Mouse (Mus musculus) ES-E14 (cell line): ENCODE results near the gene 1700012B09Rik. TPM values are rescaled to one million over a fixed set of nuclear protein-coding genes. Genes with fewer than 3 reads are reported as not detected.

Experiments used
- DNase-seq: peaks from one replicate; pipeline ENCODE4 v3.0.0-alpha.2; 2013; ENCODE audit warnings: low read depth, low spot score
- H3K27ac ChIP-seq: 2 replicates; pipeline ENCODE4 v1.5.1; 2012; ENCODE audit warnings: low read depth, mild to moderate bottlenecking, low read length, moderate library complexity, mixed read lengths; ENCODE audit not compliant: poor library complexity, insufficient read depth, severe bottlenecking
- H3K36me3 ChIP-seq: 2 replicates; pipeline ENCODE4 v1.6.1; 2012; ENCODE audit warnings: mild to moderate bottlenecking, low read length, moderate library complexity, mixed read lengths; ENCODE audit not compliant: control insufficient read depth, poor library complexity, insufficient read depth, severe bottlenecking
- H3K4me1 ChIP-seq, 2 experiments: fragments of 150-350 bp in 1 of 2; sonication (generic) in 1 of 2; 2 replicates each; pipeline ENCODE4 v1.6.1; 2012; ENCODE audit warnings: low read length in 2 of 2, mild to moderate bottlenecking in 1 of 2, mixed read lengths in 1 of 2; ENCODE audit not compliant: control insufficient read depth in 2 of 2, insufficient read depth in 2 of 2, poor library complexity in 1 of 2
- H3K4me3 ChIP-seq, 2 experiments: fragments of 150-350 bp in 1 of 2; sonication (generic) in 1 of 2; 2 replicates each; pipeline ENCODE4 v1.5.1; 2012; ENCODE audit warnings: low read length in 2 of 2, low read depth in 1 of 2, mild to moderate bottlenecking in 1 of 2, mixed read lengths in 1 of 2; ENCODE audit not compliant: insufficient read depth in 1 of 2, poor library complexity in 1 of 2, severe bottlenecking in 1 of 2
- H3K9ac ChIP-seq: 2 replicates; pipeline ENCODE4 v1.6.1; 2012; ENCODE audit warnings: low read depth, mild to moderate bottlenecking, low read length, mixed read lengths; ENCODE audit not compliant: poor library complexity, insufficient read depth, severe bottlenecking
- H3K9me3 ChIP-seq: fragments of 150-350 bp; sonication (generic); 2 replicates; pipeline ENCODE4 v1.6.1; 2012; ENCODE audit warnings: low read depth, mild to moderate bottlenecking, low read length; ENCODE audit not compliant: control insufficient read depth, insufficient read depth
- CHD2 ChIP-seq: IDR thresholded peaks from 2 replicates; pipeline ENCODE4 v1.6.1; 2014; ENCODE audit warnings: mild to moderate bottlenecking, low read depth, low read length, inconsistent platforms
- HCFC1 ChIP-seq: IDR thresholded peaks from 2 replicates; pipeline ENCODE4 v1.6.1; 2012; ENCODE audit warnings: low read length, inconsistent platforms, borderline replicate concordance; ENCODE audit not compliant: insufficient read depth
- MAFK ChIP-seq: IDR thresholded peaks from 2 replicates; pipeline ENCODE4 v1.6.1; 2014; ENCODE audit warnings: mild to moderate bottlenecking, low read depth, low read length, inconsistent platforms; ENCODE audit not compliant: insufficient read depth
- ZC3H11A ChIP-seq: IDR thresholded peaks from 2 replicates; pipeline ENCODE4 v1.6.1; 2012; ENCODE audit warnings: low read depth, mild to moderate bottlenecking, inconsistent platforms, low read length, borderline replicate concordance
- ZNF384 ChIP-seq: IDR thresholded peaks from 2 replicates; pipeline ENCODE4 v1.6.1; 2012; ENCODE audit warnings: low read depth, low read length, inconsistent platforms
- in situ Hi-C, 2 experiments: fragments of 600-800 bp; cut with MboI; formaldehyde crosslinking; loops; one replicate each; pipeline ENCODE4 v1.15.1; 2025; ENCODE audit warnings: low sequenced_read_pairs in 2 of 2, inconsistent platforms in 1 of 2; ENCODE audit not compliant: unreplicated experiment in 2 of 2
- total RNA-seq: library from RNA; depleted of rRNA; stranded (reverse); fragments of 300-350 nt; gene quantifications from 2 replicates; pipeline ENCODE4 v1.2.3, GENCODE M21; 2012; rRNA removed

Gene 1700012B09Rik
- total RNA-seq, 1 experiment: not detected

GRCm38 (mm10) chr9:14720384-14720783 is 50.4 kb downstream of the 1700012B09Rik start:
- no peak overlapping the region for H3K9ac ChIP-seq
- DNase-seq: no peak
- H3K36me3 ChIP-seq: no peaks in the 10 kb centered on the region
- no peak overlapping the region for H3K27ac ChIP-seq
- H3K4me1 ChIP-seq: no peaks in the 10 kb centered on the region
- H3K4me3 ChIP-seq: no peak overlapping the region
- in situ Hi-C loops: no loop called here
- H3K9me3 ChIP-seq: no peaks in the 10 kb centered on the region
- TF ChIP-seq CHD2 (no peak), ZNF384 (no peak), HCFC1 (no peak), ZC3H11A (no peak), MAFK (no peak)

GRCm38 (mm10) chr9:14718332-14718691 is 52.5 kb downstream of the 1700012B09Rik start:
- Histone ChIP-seq H3K36me3 (no peaks in the 10 kb centered on the region), H3K27ac (no peak overlapping the region), H3K9me3 (no peaks in the 10 kb centered on the region), H3K4me3 (no peak overlapping the region), H3K4me1 (no peaks in the 10 kb centered on the region), H3K9ac (no peak overlapping the region)
- DNase-seq: no peak
- in situ Hi-C loops: no loop called here
- TF ChIP-seq ZNF384 (no peak), HCFC1 (no peak), MAFK (no peak), CHD2 (no peak)

- Histone ChIP-seq H3K27ac (no peak overlapping the region), H3K4me1 (no peaks in the 10 kb centered on the region), H3K9me3 (no peaks in the 10 kb centered on the region), H3K9ac (no peak overlapping the region), H3K4me3 (no peak overlapping the region), H3K36me3 (no peaks in the 10 kb centered on the region)
- in situ Hi-C loops: no loop called here
- DNase-seq: no peak
- TF ChIP-seq CHD2 (no peak), HCFC1 (no peak), MAFK (no peak), ZC3H11A (no peak), ZNF384 (no peak)
Measured at GRCm38 (mm10) chr9:14717689-14718331, 53.0 kb downstream of the 1700012B09Rik start.

- Histone ChIP-seq H3K4me1 (no peaks in the 10 kb centered on the region), H3K36me3 (no peaks in the 10 kb centered on the region), H3K27ac (no peak overlapping the region), H3K9ac (no peak overlapping the region), H3K9me3 (no peaks in the 10 kb centered on the region), H3K4me3 (no peak overlapping the region)
- TF ChIP-seq MAFK (no peak), CHD2 (no peak), ZC3H11A (no peak), HCFC1 (no peak)
- DNase-seq: no peak
- in situ Hi-C loops: no loop called here
Measured at GRCm38 (mm10) chr9:14715258-14715657, 55.6 kb downstream of the 1700012B09Rik start.

GRCm38 (mm10) chr9:14710910-14711309 is 59.9 kb downstream of the 1700012B09Rik start:
- no peaks in the 10 kb centered on the region for H3K36me3 ChIP-seq
- no peaks in the 10 kb centered on the region for H3K4me1 ChIP-seq
- H3K9me3 ChIP-seq: no peaks in the 10 kb centered on the region
- H3K9ac ChIP-seq: no peak overlapping the region
- no peak for DNase-seq
- no peak overlapping the region for H3K4me3 ChIP-seq
- TF ChIP-seq MAFK: no peak
- TF ChIP-seq ZNF384: no peak
- in situ Hi-C loops: no loop called here
- H3K27ac ChIP-seq: no peak overlapping the region

Other genes starting within 250 kb of the 1700012B09Rik start
- 24.1 and 24.6 TPM in 2 replicates for gene Amotl1, start 126.0 kb downstream of the 1700012B09Rik start, total RNA-seq
- 2.7 and 4.8 TPM in 2 replicates for gene Piwil4, start 30.3 kb downstream of the 1700012B09Rik start, total RNA-seq
- gene Fut4, start 18.6 kb downstream of the 1700012B09Rik start, total RNA-seq: 1.3 and 1.4 TPM in 2 replicates
- 34.9 and 46.0 TPM in 2 replicates for gene Mre11a, start 13.6 kb upstream of the 1700012B09Rik start, total RNA-seq
- gene Ankrd49, start 13.8 kb upstream of the 1700012B09Rik start, total RNA-seq: 44.4 and 48.7 TPM in 2 replicates
- 0.49 and 0.63 TPM in 2 replicates for gene Gpr83, start 89.2 kb upstream of the 1700012B09Rik start, total RNA-seq
- 0.16 and 0.31 TPM in 2 replicates for gene Izumo1r, start 132.9 kb upstream of the 1700012B09Rik start, total RNA-seq